Mouse (Mus musculus) cortical plate, adult 2 months (tissue): ENCODE data around the gene Pxdn.

ENCODE experiments used
- CTCF ChIP-seq: fragments of 200-500 bp; IDR thresholded peaks from 2 replicates; pipeline ENCODE4 v1.5.1; 2011; ENCODE audit warnings: mild to moderate bottlenecking, control low read depth, low read length; ENCODE audit not compliant: insufficient read depth; ENCODE audit errors: extremely low read depth
- POLR2A ChIP-seq: fragments of 200-500 bp; IDR thresholded peaks from 2 replicates; pipeline ENCODE4 v1.6.1; 2011; ENCODE audit warnings: mild to moderate bottlenecking, low read length, control low read depth; ENCODE audit not compliant: insufficient read depth; ENCODE audit errors: extremely low read depth

DNA sequence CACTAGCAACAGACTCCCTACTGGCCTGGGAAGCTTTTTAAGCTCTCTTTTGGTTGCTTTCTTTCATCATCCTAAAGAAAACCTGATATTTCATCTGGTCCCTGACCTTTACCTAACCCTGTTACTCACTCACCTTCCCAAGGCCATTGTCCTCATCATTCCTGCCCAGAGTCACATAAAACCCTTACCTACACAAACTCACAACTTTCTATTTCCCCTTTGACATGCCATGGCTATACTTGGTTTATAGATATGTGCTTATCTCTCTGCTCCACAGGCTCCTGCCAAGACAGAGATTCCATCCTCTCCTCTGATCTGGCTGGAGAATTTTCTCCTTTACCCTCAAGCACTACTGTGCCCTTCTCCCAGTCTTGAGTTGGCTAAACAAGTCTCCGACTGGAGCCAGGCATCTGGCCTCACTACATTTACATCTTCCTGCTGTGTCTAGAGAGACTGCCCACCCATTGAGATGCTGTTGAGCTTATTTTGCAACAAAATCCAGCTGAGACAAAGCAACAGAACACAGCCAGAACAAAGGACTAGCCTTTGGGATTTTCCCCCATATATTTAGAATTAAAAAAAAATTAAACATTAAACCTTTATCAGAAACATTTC lies 124.2 kb downstream of the Pxdn start:
- TF ChIP-seq CTCF (no peak), POLR2A (no peak)
